Mouse (Mus musculus) right cerebral cortex, postnatal 25 days (tissue): ENCODE measurements at regions not wholly inside any gene's neighbourhood (a gene's known extent, or its start where the extent isn't known, plus 50 kb on each side); places are given as distances from the start of the nearest gene placed in this dataset.

Source experiments
- DNase-seq: peaks from one replicate; pipeline ENCODE4 v3.0.0; 2022

GRCm38 (mm10) chr8:8258231-8258638 lies 402.8 kb downstream of the Efnb2 start:
- DNase-seq: no peak

GRCm38 (mm10) chr8:8256327-8256726 lies 404.7 kb downstream of the Efnb2 start:
- DNase-seq: no peak

GRCm38 (mm10) chr8:8254446-8254845 lies 406.6 kb downstream of the Efnb2 start:
- DNase-seq: no peak

GRCm38 (mm10) chr8:8244599-8244998 lies 416.4 kb downstream of the Efnb2 start:
- no peak for DNase-seq

- no peak for DNase-seq
Measured at GRCm38 (mm10) chr8:8241755-8242501, 419.1 kb downstream of the Efnb2 start.

- DNase-seq: no peak
Measured at GRCm38 (mm10) chr8:8241051-8241688, 419.9 kb downstream of the Efnb2 start.

GRCm38 (mm10) chr8:8239489-8239888 lies 421.6 kb downstream of the Efnb2 start:
- DNase-seq: no peak

- no peak for DNase-seq
Measured at GRCm38 (mm10) chr8:8238051-8238450, 423.0 kb downstream of the Efnb2 start.

- peak; percentile 50 for DNase-seq
Measured at GRCm38 (mm10) chr8:8233616-8234015, 427.4 kb downstream of the Efnb2 start.

- DNase-seq: no peak
Measured at GRCm38 (mm10) chr8:8233156-8233555, 427.9 kb downstream of the Efnb2 start.

GRCm38 (mm10) chr8:8231996-8232632 lies 428.9 kb downstream of the Efnb2 start:
- DNase-seq: no peak

- no peak for DNase-seq
Measured at GRCm38 (mm10) chr8:8231308-8231985, 429.6 kb downstream of the Efnb2 start.

GRCm38 (mm10) chr8:8225994-8226393 lies 435.0 kb downstream of the Efnb2 start:
- no peak for DNase-seq

GRCm38 (mm10) chr8:8225175-8225830 lies 435.7 kb downstream of the Efnb2 start:
- no peak for DNase-seq

- no peak for DNase-seq
Measured at GRCm38 (mm10) chr8:8220395-8221031, 440.5 kb downstream of the Efnb2 start.

GRCm38 (mm10) chr8:8219701-8220394 lies 441.2 kb downstream of the Efnb2 start:
- no peak for DNase-seq

GRCm38 (mm10) chr8:8193036-8193435 lies 468.0 kb downstream of the Efnb2 start:
- no peak for DNase-seq

GRCm38 (mm10) chr8:8186046-8186445 lies 475.0 kb downstream of the Efnb2 start:
- no peak for DNase-seq

- no peak for DNase-seq
Measured at GRCm38 (mm10) chr8:8183233-8183622, 477.8 kb downstream of the Efnb2 start.

- no peak for DNase-seq
Measured at GRCm38 (mm10) chr8:8182616-8183232, 478.3 kb downstream of the Efnb2 start.

- DNase-seq: no peak
Measured at GRCm38 (mm10) chr8:8182108-8182507, 478.9 kb downstream of the Efnb2 start.
